Mouse (Mus musculus): ENCODE results near the gene Ptpn14. TPM values are rescaled to one million over a fixed set of nuclear protein-coding genes. Genes with fewer than 3 reads are reported as not detected.
A peak's percentile ranks its signal among the peaks of the same experiment; 100 is the strongest.

Gene Ptpn14
- polyA plus RNA-seq, 1 experiment from 2014 or later = 10.7 TPM

DNA sequence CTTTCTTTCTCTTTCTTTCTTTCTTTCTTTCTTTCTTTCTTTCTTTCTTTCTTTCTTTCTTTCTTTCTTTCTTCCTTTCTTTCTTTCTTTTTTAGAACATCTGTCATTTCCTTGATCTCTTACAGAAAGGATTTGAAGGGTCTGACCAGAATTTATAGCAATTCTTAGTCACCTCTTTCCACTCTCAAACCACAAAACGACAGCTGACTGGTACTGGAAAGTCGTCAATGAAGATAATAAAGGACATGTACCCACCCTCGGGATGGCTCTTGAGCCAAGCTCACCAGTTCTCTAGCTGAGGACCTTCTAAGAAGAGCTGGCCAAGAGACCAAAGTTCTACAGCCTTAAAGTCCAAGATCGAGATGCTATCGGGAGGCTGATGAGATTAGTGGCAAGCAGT lies 9.5 kb upstream of the Ptpn14 start:
- no peak overlapping the region for H3K4me3 ChIP-seq (replicated peaks)
- no peak overlapping the region for H3K9ac ChIP-seq
- WGBS = 79% methylated on average over 5 of the region's 5 CpGs
- no peaks in the 10 kb centered on the region for H3K9me3 ChIP-seq (replicated peaks)
- H3K27ac ChIP-seq (replicated peaks) = no peak overlapping the region
- H3K27me3 ChIP-seq = no peaks in the 10 kb centered on the region
- no peak overlapping the region for H3K4me2 ChIP-seq (replicated peaks)
- H3K4me1 ChIP-seq = peaks cover 11% of the 10 kb centered on the region
- no peak for ATAC-seq (ENCODE audit: insufficient number of reproducible peaks, low FRiP score, low TSS enrichment, low read depth)
- H3K36me3 ChIP-seq = no peaks in the 10 kb centered on the region

GRCm38 (mm10) chr1:189726121-189726520 lies 1.9 kb upstream of the Ptpn14 start:
- Histone ChIP-seq H3K4me2 (replicated peaks) (no peak overlapping the region), H3K27ac (replicated peaks) (peak overlapping the region; percentile 99)

DNA sequence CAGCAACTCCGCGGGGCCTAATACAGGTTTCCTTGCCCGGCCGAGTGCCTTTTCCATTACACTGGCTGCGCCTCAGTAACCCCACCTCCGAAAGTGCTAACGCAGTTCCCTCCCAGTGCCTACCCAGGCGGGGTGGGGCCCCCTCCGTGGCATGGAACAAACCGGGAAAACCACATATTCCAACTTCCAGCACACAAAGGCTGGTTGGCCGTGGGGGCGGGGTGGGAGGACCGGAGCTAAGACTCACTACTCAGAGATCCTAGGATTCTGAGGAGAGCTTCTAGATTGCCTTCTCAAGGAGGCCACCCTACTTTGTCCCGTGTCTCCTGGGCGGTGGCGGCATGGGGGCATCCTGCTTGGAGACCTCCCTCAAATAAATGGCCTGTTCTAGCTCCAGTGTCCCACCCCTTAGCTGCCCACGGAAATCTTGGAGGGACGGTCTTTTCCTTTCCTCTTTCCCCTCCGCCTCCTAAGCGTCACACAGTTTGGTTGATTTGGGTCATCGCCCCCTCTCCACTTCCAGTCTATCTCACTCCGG lies 653 bp upstream of the Ptpn14 start:
- peak overlapping the region; percentile 85 for H3K9ac ChIP-seq
- H3K36me3 ChIP-seq = no peaks in the 10 kb centered on the region
- H3K4me2 ChIP-seq (replicated peaks) = peak overlapping the region; percentile 65
- peaks cover 49% of the 10 kb centered on the region for H3K4me1 ChIP-seq
- no peaks in the 10 kb centered on the region for H3K27me3 ChIP-seq
- peak overlapping the region; percentile 81 for H3K4me3 ChIP-seq (replicated peaks)
- peak; percentile 74 for ATAC-seq (ENCODE audit: insufficient number of reproducible peaks, low FRiP score, low TSS enrichment, low read depth)
- peak overlapping the region; percentile 99 for H3K27ac ChIP-seq (replicated peaks)
- WGBS = 2% methylated on average over 22 of the region's 22 CpGs
- H3K9me3 ChIP-seq (replicated peaks) = no peaks in the 10 kb centered on the region

More at GRCm38 (mm10) chr1:189726121-189726520, 1.9 kb upstream of the Ptpn14 start:
- no peaks in the 10 kb centered on the region for H3K27me3 ChIP-seq
- WGBS = 57% methylated on average over 4 of the region's 4 CpGs
- H3K4me1 ChIP-seq = peaks cover 38% of the 10 kb centered on the region
- no peak overlapping the region for H3K4me3 ChIP-seq (replicated peaks)
- no peak for ATAC-seq (ENCODE audit: insufficient number of reproducible peaks, low FRiP score, low TSS enrichment, low read depth)
- no peaks in the 10 kb centered on the region for H3K9me3 ChIP-seq (replicated peaks)
- no peaks in the 10 kb centered on the region for H3K36me3 ChIP-seq
- H3K9ac ChIP-seq = no peak overlapping the region

DNA sequence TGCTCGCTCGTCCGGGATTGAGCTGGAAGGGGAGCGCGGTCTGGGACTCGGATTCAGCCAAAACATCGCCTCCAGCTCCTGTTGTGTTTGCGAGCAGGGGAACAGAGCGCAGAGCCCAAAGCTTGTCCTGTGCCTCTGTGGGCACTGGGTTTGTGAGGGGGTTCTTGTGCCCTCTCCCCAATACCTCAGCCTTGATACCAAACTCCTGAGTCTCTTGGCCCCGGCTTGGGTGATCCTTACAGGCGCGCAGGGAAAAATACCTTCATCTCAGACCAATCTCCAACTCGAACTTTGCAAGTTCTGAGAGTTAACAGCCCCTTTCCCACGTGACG lies 682 bp downstream of the Ptpn14 start:
- WGBS = 0% methylated on average over 15 of the region's 15 CpGs
- Histone ChIP-seq H3K36me3 (no peaks in the 10 kb centered on the region), H3K27ac (replicated peaks) (peak overlapping the region; percentile 99), H3K4me3 (replicated peaks) (peak overlapping the region; percentile 81), H3K9me3 (replicated peaks) (no peaks in the 10 kb centered on the region), H3K9ac (peak overlapping the region; percentile 85), H3K4me2 (replicated peaks) (peak overlapping the region; percentile 65), H3K4me1 (peaks cover 49% of the 10 kb centered on the region), H3K27me3 (no peaks in the 10 kb centered on the region)
- ATAC-seq (ENCODE audit: insufficient number of reproducible peaks, low FRiP score, low TSS enrichment, low read depth) = no peak

DNA sequence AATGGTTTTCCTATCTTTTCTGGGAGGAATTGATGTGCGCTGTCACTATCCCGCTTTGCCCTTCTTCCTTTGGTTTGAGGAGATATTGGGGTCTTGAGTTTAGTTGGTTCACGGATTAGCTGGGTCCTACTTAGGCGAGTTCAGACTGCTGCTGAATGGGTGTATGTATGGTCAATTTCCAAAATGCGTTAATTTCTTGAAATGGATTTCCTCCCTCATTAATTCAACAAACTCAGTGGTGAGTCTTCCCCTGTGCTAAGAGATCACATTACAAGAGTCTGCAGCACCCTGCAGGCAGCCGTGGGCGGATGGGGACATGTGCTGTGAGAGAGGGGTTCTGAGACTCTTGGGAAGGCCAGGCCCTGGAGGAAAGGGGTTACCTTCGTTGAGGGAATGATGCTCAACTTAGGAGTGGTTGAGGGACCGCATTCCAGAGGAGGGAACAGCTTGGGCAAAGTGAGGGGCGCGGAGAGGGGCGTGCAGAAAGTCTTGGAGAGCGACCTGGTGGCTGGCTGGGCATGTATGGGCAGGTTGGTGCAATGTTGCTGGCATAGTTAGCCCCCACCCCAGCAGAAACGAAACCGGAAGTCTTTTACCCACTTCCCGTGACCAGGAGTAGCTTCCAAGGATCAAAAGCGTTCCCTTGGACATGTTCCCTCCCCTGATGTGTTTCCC lies 1.2 kb downstream of the Ptpn14 start:
- Histone ChIP-seq H3K4me2 (replicated peaks) (peak overlapping the region; percentile 65), H3K9me3 (replicated peaks) (no peaks in the 10 kb centered on the region), H3K27me3 (no peaks in the 10 kb centered on the region), H3K4me1 (peaks cover 49% of the 10 kb centered on the region), H3K36me3 (no peaks in the 10 kb centered on the region), H3K27ac (replicated peaks) (peak overlapping the region; percentile 99), H3K9ac (peak overlapping the region; percentile 85), H3K4me3 (replicated peaks) (peak overlapping the region; percentile 81)
- ATAC-seq (ENCODE audit: insufficient number of reproducible peaks, low FRiP score, low TSS enrichment, low read depth) = no peak
- WGBS = 7% methylated on average over 17 of the region's 17 CpGs

DNA sequence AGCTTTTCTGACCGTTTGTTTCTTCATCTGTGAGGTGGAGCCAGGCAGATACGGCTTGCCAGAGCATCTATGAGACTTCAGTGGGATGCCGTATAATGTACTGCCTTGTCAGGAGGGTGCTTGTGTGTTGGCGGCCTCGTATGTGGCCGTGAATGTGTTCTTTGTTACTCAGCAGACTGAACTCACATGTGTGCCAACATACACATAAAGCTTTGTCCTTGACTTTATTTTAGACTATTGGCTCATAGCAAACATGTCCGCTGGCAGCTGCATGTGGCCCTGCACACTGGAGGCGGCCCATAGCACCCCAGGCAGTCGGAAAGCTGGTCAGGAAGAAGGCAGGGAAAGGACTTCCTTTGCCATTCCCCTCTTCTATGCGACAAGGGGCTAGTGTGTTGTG lies 3.6 kb downstream of the Ptpn14 start:
- no peaks in the 10 kb centered on the region for H3K36me3 ChIP-seq
- H3K27me3 ChIP-seq = no peaks in the 10 kb centered on the region
- no peak for ATAC-seq (ENCODE audit: insufficient number of reproducible peaks, low FRiP score, low TSS enrichment, low read depth)
- H3K4me1 ChIP-seq = peaks cover 42% of the 10 kb centered on the region
- no peak overlapping the region for H3K9ac ChIP-seq
- peak overlapping the region; percentile 31; the same call in 1 of the 2 replicates for H3K27ac ChIP-seq (replicated peaks)
- H3K4me3 ChIP-seq (replicated peaks) = no peak overlapping the region
- no peaks in the 10 kb centered on the region for H3K9me3 ChIP-seq (replicated peaks)
- H3K4me2 ChIP-seq (replicated peaks) = peak overlapping the region; percentile 8; the same call in 1 of the 2 replicates
- WGBS = 42% methylated on average over 10 of the region's 10 CpGs

- peak overlapping the region; percentile 8; the same call in 1 of the 2 replicates for H3K4me2 ChIP-seq (replicated peaks)
These were observed 4.1 kb downstream of the Ptpn14 start for GRCm38 (mm10) chr1:189732156-189732555.

DNA sequence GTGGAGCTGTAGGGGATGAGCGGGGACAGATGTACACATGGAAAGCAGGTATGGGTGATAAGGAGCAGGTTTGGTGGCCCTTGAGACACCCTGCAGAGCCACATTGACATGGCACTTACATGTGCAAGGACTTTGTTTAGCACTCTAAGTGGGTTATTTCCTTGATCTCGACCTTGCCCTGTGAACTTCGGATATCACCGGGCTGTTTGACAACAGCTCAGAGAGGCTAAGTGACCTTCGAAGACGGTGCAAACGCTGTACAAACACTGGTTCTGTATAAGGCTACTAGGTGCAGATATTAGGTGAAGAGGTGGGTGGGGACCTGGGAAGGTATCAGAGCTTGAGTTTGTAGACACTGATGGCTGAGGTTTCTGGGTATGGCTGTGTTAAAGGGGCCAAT lies 12.0 kb downstream of the Ptpn14 start:
- Histone ChIP-seq H3K4me3 (replicated peaks) (no peak overlapping the region), H3K27ac (replicated peaks) (no peak overlapping the region), H3K4me2 (replicated peaks) (no peak overlapping the region), H3K27me3 (no peaks in the 10 kb centered on the region), H3K4me1 (peaks cover 4% of the 10 kb centered on the region; the same call in 1 of the 2 replicates), H3K36me3 (no peaks in the 10 kb centered on the region), H3K9ac (no peak overlapping the region), H3K9me3 (replicated peaks) (no peaks in the 10 kb centered on the region)
- 87% methylated on average over 7 of the region's 7 CpGs for WGBS
- no peak for ATAC-seq (ENCODE audit: insufficient number of reproducible peaks, low FRiP score, low TSS enrichment, low read depth)

More at GRCm38 (mm10) chr1:189732156-189732555, 4.1 kb downstream of the Ptpn14 start:
- no peaks in the 10 kb centered on the region for H3K36me3 ChIP-seq
- H3K27me3 ChIP-seq = no peaks in the 10 kb centered on the region
- H3K9me3 ChIP-seq (replicated peaks) = no peaks in the 10 kb centered on the region
- ATAC-seq (ENCODE audit: insufficient number of reproducible peaks, low FRiP score, low TSS enrichment, low read depth) = no peak
- H3K9ac ChIP-seq = no peak overlapping the region
- WGBS = 50% methylated on average over 8 of the region's 8 CpGs
- peaks cover 38% of the 10 kb centered on the region for H3K4me1 ChIP-seq
- H3K4me3 ChIP-seq (replicated peaks) = no peak overlapping the region
- H3K27ac ChIP-seq (replicated peaks) = peak overlapping the region; percentile 31; the same call in 1 of the 2 replicates

DNA sequence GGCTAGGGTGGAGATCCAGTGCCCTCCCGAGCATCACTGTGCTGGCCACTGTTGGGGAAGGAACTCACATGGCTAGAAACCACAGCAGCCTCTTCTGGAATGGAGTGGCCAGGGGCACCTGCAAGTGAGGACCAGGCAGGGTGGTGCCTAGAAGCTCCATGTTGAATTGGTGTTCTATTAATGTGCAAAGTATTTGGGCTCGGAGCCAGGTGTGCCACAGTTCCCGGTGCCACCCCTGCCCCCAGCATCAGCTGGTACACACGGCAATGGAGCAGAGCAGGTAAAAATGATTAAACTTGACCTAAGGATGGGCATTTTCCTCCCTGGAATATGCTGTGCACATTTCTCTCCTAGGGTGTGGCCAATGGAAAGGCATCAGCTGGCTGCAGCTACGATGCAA lies 14.0 kb downstream of the Ptpn14 start:
- H3K4me3 ChIP-seq (replicated peaks) = no peak overlapping the region
- peaks cover 13% of the 10 kb centered on the region for H3K4me1 ChIP-seq
- H3K27me3 ChIP-seq = no peaks in the 10 kb centered on the region
- H3K4me2 ChIP-seq (replicated peaks) = no peak overlapping the region
- no peaks in the 10 kb centered on the region for H3K36me3 ChIP-seq
- no peak overlapping the region for H3K9ac ChIP-seq
- 82% methylated on average over 5 of the region's 5 CpGs for WGBS
- no peak for ATAC-seq (ENCODE audit: insufficient number of reproducible peaks, low FRiP score, low TSS enrichment, low read depth)
- no peak overlapping the region for H3K27ac ChIP-seq (replicated peaks)
- no peaks in the 10 kb centered on the region for H3K9me3 ChIP-seq (replicated peaks)

GRCm38 (mm10) chr1:189743136-189743535 lies 15.1 kb downstream of the Ptpn14 start:
- Histone ChIP-seq H3K27me3 (no peaks in the 10 kb centered on the region), H3K4me1 (peaks cover 13% of the 10 kb centered on the region), H3K9me3 (replicated peaks) (no peaks in the 10 kb centered on the region), H3K4me2 (replicated peaks) (no peak overlapping the region), H3K4me3 (replicated peaks) (no peak overlapping the region), H3K9ac (no peak overlapping the region), H3K36me3 (no peaks in the 10 kb centered on the region), H3K27ac (replicated peaks) (no peak overlapping the region)
- WGBS = 81% methylated on average over 5 of the region's 5 CpGs
- ATAC-seq (ENCODE audit: insufficient number of reproducible peaks, low FRiP score, low TSS enrichment, low read depth) = no peak

- 28% methylated on average over 4 of the region's 4 CpGs for WGBS
- H3K27ac ChIP-seq (replicated peaks) = no peak overlapping the region
These were observed 17.0 kb downstream of the Ptpn14 start for GRCm38 (mm10) chr1:189744914-189745710.

More at GRCm38 (mm10) chr1:189744914-189745710, 17.0 kb downstream of the Ptpn14 start:
- Histone ChIP-seq H3K4me2 (replicated peaks) (no peak overlapping the region), H3K9me3 (replicated peaks) (no peaks in the 10 kb centered on the region), H3K4me1 (peaks cover 18% of the 10 kb centered on the region), H3K27me3 (no peaks in the 10 kb centered on the region), H3K9ac (no peak overlapping the region), H3K36me3 (no peaks in the 10 kb centered on the region), H3K4me3 (replicated peaks) (no peak overlapping the region)
- ATAC-seq (ENCODE audit: insufficient number of reproducible peaks, low FRiP score, low TSS enrichment, low read depth) = no peak

Measured in embryonic facial prominence, embryonic 15.5 days (tissue).